Mouse (Mus musculus) hindbrain, embryonic 15.5 days (tissue): ENCODE results near the gene Erbb3. TPM values are rescaled to one million over a fixed set of nuclear protein-coding genes. Genes with fewer than 3 reads are reported as not detected.

Source experiments
- microRNA-seq: library from miRNA; unstranded; fragments of <30 nt; microRNA quantifications from one replicate; pipeline ENCODE4, GENCODE M21; 2016
- polyA plus RNA-seq: library from polyadenylated mRNA; unstranded; fragments of >200 nt; fragmentation: Nextera tagmentation; extraction: Ambion mirVana; gene quantifications from 2 replicates; pipeline ENCODE4 v1.2.1, GENCODE M21; 2015

Erbb3 gene
- polyA plus RNA-seq, 1 experiment from 2014 or later: 1.2 TPM

Small RNA genes lying within 50 kb of the gene (microRNA-seq; reads per million reads assigned to microRNA genes)
- gene Gm47275: not detected
- gene Mir6917: not detected

Other genes starting within 250 kb of the Erbb3 start
- gene Coq10a, start 220.7 kb downstream of the Erbb3 start, polyA plus RNA-seq: 38.7 and 41.9 TPM in 2 replicates
- 10.9 and 13.8 TPM in 2 replicates for gene Ankrd52, start 212.5 kb downstream of the Erbb3 start, polyA plus RNA-seq
- gene Slc39a5, start 188.4 kb downstream of the Erbb3 start, polyA plus RNA-seq: 0.21 and 0.83 TPM in 2 replicates
- 137 and 141 TPM in 2 replicates for gene Nabp2, start 178.2 kb downstream of the Erbb3 start, polyA plus RNA-seq
- gene Rnf41, start 178.0 kb downstream of the Erbb3 start, polyA plus RNA-seq: 91.3 and 92.4 TPM in 2 replicates
- 167 and 177 TPM in 2 replicates for gene Smarcc2, start 130.4 kb downstream of the Erbb3 start, polyA plus RNA-seq
- 944 and 959 TPM in 2 replicates for gene Myl6, start 95.5 kb downstream of the Erbb3 start, polyA plus RNA-seq
- gene Myl6b, start 91.0 kb downstream of the Erbb3 start, polyA plus RNA-seq: 5.7 and 6.5 TPM in 2 replicates
- 14.2 and 14.8 TPM in 2 replicates for gene Esyt1, start 63.8 kb downstream of the Erbb3 start, polyA plus RNA-seq
- gene Zc3h10, start 41.9 kb downstream of the Erbb3 start, polyA plus RNA-seq: 18.2 and 20.0 TPM in 2 replicates
- gene Rpl41, start 40.3 kb downstream of the Erbb3 start, polyA plus RNA-seq: 2,263 and 2,497 TPM in 2 replicates
- gene Pa2g4, start 23.7 kb downstream of the Erbb3 start, polyA plus RNA-seq: 125 and 127 TPM in 2 replicates
- 359 and 409 TPM in 2 replicates for gene Rps26, start 37.1 kb upstream of the Erbb3 start, polyA plus RNA-seq
- gene Ikzf4, start 56.3 kb upstream of the Erbb3 start, polyA plus RNA-seq: 15.1 and 18.3 TPM in 2 replicates
- gene Suox, start 84.4 kb upstream of the Erbb3 start, polyA plus RNA-seq: 14.5 TPM in 2 replicates
- gene Rab5b, start 106.6 kb upstream of the Erbb3 start, polyA plus RNA-seq: 113 and 121 TPM in 2 replicates
- gene Pmel, start 114.5 kb upstream of the Erbb3 start, polyA plus RNA-seq: 0.62 and 1.1 TPM in 2 replicates
- 22.4 and 23.5 TPM in 2 replicates for gene Cdk2, start 115.4 kb upstream of the Erbb3 start, polyA plus RNA-seq
- gene Dgka, start 155.2 kb upstream of the Erbb3 start, polyA plus RNA-seq: 7.7 and 8.9 TPM in 2 replicates
- 44.5 and 47.0 TPM in 2 replicates for gene Pym1, start 158.2 kb upstream of the Erbb3 start, polyA plus RNA-seq
- gene Mmp19, start 201.3 kb upstream of the Erbb3 start, polyA plus RNA-seq: 0.73 and 0.98 TPM in 2 replicates
- 50.5 and 51.9 TPM in 2 replicates for gene Dnajc14, start 214.4 kb upstream of the Erbb3 start, polyA plus RNA-seq
- gene Tmem198b, start 214.7 kb upstream of the Erbb3 start, polyA plus RNA-seq: 17.0 and 19.9 TPM in 2 replicates
- gene Sarnp, start 227.7 kb upstream of the Erbb3 start, polyA plus RNA-seq: 146 and 151 TPM in 2 replicates
- gene Ormdl2, start 232.0 kb upstream of the Erbb3 start, polyA plus RNA-seq: 28.1 and 28.8 TPM in 2 replicates